Mouse (Mus musculus) erythroblast, embryonic 14.5 days (primary cell): ENCODE measurements around the gene Fgf12.

Experiments
- GATA1 ChIP-seq: IDR thresholded peaks from 2 replicates; pipeline ENCODE4 v1.6.1; 2012; ENCODE audit warnings: low read length, inconsistent platforms, mixed read lengths
- TAL1 ChIP-seq: IDR thresholded peaks from 3 replicates; pipeline ENCODE4 v1.6.1; 2012; ENCODE audit warnings: low read length, inconsistent platforms, mixed read lengths

DNA sequence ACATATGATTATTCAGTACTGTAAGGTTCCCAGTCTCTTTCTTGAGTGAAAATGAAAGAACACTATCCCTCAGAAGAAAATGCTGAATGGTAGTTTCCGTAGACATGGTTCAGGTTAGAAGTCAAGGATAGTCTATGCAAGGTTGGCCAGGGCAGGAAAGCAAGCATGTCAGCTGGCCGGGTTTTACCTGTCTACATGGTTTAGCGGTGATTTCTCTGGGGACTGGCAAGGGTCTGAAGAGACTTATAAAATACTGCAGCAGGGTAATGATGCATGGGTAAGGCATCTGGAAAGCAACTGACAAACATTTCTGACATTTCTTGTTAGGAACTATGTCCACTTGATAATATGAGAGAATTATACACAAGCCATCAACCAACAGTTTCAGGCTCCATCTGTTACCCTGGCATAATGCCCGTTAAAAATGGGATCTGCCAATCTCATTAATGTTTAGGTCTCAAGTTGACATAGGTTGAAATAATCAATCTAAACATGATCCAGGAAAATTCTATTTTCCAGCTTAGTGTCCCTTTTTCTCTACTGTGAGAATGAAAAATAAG is 8.6 kb upstream of the Fgf12 start:
- no peak for TF ChIP-seq TAL1
- TF ChIP-seq GATA1: no peak
